Mouse (Mus musculus): Measurements from ENCODE around the gene Hsd17b1.

- TF ChIP-seq SMC3 (IDR thresholded peaks at IDR 0.05; ENCODE audit: low read depth, low read length) (no peak), CTCF (IDR thresholded peaks at IDR 0.05 in 2 of 3, conservative IDR thresholded peaks at IDR 0.05 in 1 of 3; ENCODE audit: control insufficient read depth in 1 of 3, insufficient read depth in 1 of 3, low read depth in 2 of 3, low read length in 3 of 3, poor library complexity in 1 of 3, severe bottlenecking in 1 of 3) (no peak), ZNF384 (IDR thresholded peaks at IDR 0.05; ENCODE audit: low read depth, low read length) (no peak), GABPA (IDR thresholded peaks at IDR 0.05; ENCODE audit: low read depth, low read length) (no peak), HCFC1 (IDR thresholded peaks at IDR 0.05; ENCODE audit: low read depth, low read length) (no peak), EP300 (IDR thresholded peaks at IDR 0.05; ENCODE audit: low read depth in 1 of 2, low read length in 2 of 2) (no peak), ZKSCAN1 (IDR thresholded peaks at IDR 0.05; ENCODE audit: low read depth, low read length) (no peak), POLR2A (IDR thresholded peaks at IDR 0.05; ENCODE audit: control insufficient read depth in 1 of 2, insufficient read depth in 1 of 2, low read depth in 1 of 2, low read length in 2 of 2, poor library complexity in 1 of 2) (no peak), GATA1 (IDR thresholded peaks at IDR 0.05; ENCODE audit: low read depth, low read length) (no peak), USF1 (IDR thresholded peaks at IDR 0.05; ENCODE audit: low read depth, low read length) (no peak)
Observed at GRCm38 (mm10) chr11:101084811-101085210, 6.6 kb downstream of the Hsd17b1 start.

Data from MEL (cell line).